Mouse (Mus musculus) stomach, embryonic 15.5 days (tissue): ENCODE data around the gene Slc2a3. TPM values are rescaled to one million over a fixed set of nuclear protein-coding genes. Genes with fewer than 3 reads are reported as not detected.

ENCODE experiments used
- ATAC-seq: fragments of 200-750 bp; cut with Nextera tagmentation; 2 replicates; pipeline ENCODE4 v1.8.0; 2017; ENCODE audit warnings: low read depth, moderate number of reproducible peaks, moderate TSS enrichment; ENCODE audit not compliant: insufficient read depth, low FRiP score
- H3K27ac ChIP-seq: fragments of 300-500 bp; sonication (generic); 2 replicates; pipeline ENCODE4 v1.5.1; 2015; ENCODE audit warnings: mild to moderate bottlenecking, inconsistent platforms
- H3K27me3 ChIP-seq: fragments of 300-500 bp; sonication (generic); replicated peaks from 2 replicates; pipeline ENCODE4 v1.6.1; 2015; ENCODE audit warnings: inconsistent platforms
- H3K36me3 ChIP-seq: fragments of 300-500 bp; sonication (generic); 2 replicates; pipeline ENCODE4 v1.6.1; 2015; ENCODE audit warnings: inconsistent platforms
- H3K4me1 ChIP-seq: fragments of 300-500 bp; sonication (generic); 2 replicates; pipeline ENCODE4 v1.6.1; 2015; ENCODE audit warnings: inconsistent platforms
- H3K4me2 ChIP-seq: fragments of 300-500 bp; sonication (generic); 2 replicates; pipeline ENCODE4 v1.6.1; 2015; ENCODE audit warnings: mild to moderate bottlenecking, inconsistent platforms
- H3K4me3 ChIP-seq: fragments of 300-500 bp; sonication (generic); replicated peaks from 2 replicates; pipeline ENCODE4 v1.5.1; 2015; ENCODE audit warnings: inconsistent platforms
- H3K9ac ChIP-seq: fragments of 300-500 bp; sonication (generic); 2 replicates; pipeline ENCODE4 v1.6.1; 2015; ENCODE audit warnings: inconsistent platforms
- H3K9me3 ChIP-seq: fragments of 300-500 bp; sonication (generic); 2 replicates; pipeline ENCODE4 v1.6.1; 2016; ENCODE audit warnings: inconsistent platforms
- WGBS: fragments of 180-500 bp; shearing (Covaris S2); methylation state at CpG from one replicate; pipeline ENCODE4 v1.1.7; 2015; 5-methylcytosine and 5-hydroxymethylcytosine counted together
- polyA plus RNA-seq: library from polyadenylated mRNA; unstranded; fragments of >200 nt; fragmentation: Nextera tagmentation; extraction: Ambion mirVana; gene quantifications from 2 replicates; pipeline ENCODE4 v1.2.1, GENCODE M21; 2015

Gene Slc2a3
- polyA plus RNA-seq, 1 experiment from 2014 or later = 11.0 TPM

- no peak overlapping the region for H3K9ac ChIP-seq
- H3K4me3 ChIP-seq = no peak overlapping the region
- no peaks in the 10 kb centered on the region for H3K36me3 ChIP-seq
- 0 out of 2 replicates have a peak, but pooled peaks cover 10% of the 10 kb centered on the region for H3K27me3 ChIP-seq
- ATAC-seq = no peak
- H3K27ac ChIP-seq = no peak overlapping the region
- peaks cover 9% of the 10 kb centered on the region for H3K4me1 ChIP-seq
- no peak overlapping the region for H3K4me2 ChIP-seq
- no peaks in the 10 kb centered on the region for H3K9me3 ChIP-seq
These were observed 39.5 kb downstream of the Slc2a3 start for GRCm38 (mm10) chr6:122761901-122762300.

DNA sequence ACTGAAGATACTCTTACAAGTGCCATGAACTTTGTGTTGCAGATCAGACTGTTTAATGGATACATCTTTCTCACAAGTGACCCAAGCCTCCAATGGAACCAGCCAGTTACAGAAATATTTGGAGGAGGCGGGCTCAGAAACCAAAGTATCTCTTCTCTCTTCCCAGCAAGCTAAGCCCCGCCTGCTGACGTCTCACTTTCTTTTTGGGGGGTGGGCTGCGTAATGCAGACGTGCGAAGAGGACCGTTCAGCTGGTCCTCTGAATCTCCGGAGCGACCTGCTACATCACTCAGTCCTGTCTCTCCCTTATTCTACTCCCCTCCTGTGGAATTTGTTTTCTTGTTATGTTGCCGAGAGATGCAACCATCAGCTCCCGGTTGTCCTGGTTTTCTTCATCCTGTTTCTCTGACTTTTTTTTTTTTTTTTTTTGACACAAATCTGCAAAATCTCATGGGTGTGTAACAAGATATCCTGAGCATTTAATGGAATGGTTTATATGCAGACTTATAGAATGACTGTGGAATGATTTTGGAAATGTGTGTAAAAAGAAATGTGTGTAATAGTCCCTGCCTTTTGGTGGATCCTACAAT, 40.3 kb downstream of the Slc2a3 start:
- Histone ChIP-seq H3K9me3 (no peaks in the 10 kb centered on the region), H3K4me3 (peak overlapping the region; percentile 39), H3K4me2 (peak overlapping the region; percentile 41), H3K4me1 (peaks cover 9% of the 10 kb centered on the region), H3K36me3 (no peaks in the 10 kb centered on the region), H3K27me3 (0 out of 2 replicates have a peak, but pooled peaks cover 10% of the 10 kb centered on the region), H3K27ac (no peak overlapping the region), H3K9ac (no peak overlapping the region)
- 5% methylated on average over 11 of the region's 11 CpGs for WGBS
- ATAC-seq = no peak

- Histone ChIP-seq H3K9ac (no peak overlapping the region), H3K27ac (no peak overlapping the region), H3K9me3 (no peaks in the 10 kb centered on the region), H3K4me3 (no peak overlapping the region), H3K4me1 (no peaks in the 10 kb centered on the region), H3K36me3 (no peaks in the 10 kb centered on the region), H3K27me3 (0 out of 2 replicates have a peak, but pooled peaks cover 6% of the 10 kb centered on the region), H3K4me2 (no peak overlapping the region)
- no peak for ATAC-seq
- WGBS = 77% methylated on average over 5 of the region's 5 CpGs
These were observed 42.7 kb downstream of the Slc2a3 start for GRCm38 (mm10) chr6:122758732-122759131.

- H3K4me1 ChIP-seq = no peaks in the 10 kb centered on the region
- H3K27ac ChIP-seq = no peak overlapping the region
- H3K27me3 ChIP-seq = no peaks in the 10 kb centered on the region
- no peak for ATAC-seq
- 48% methylated on average over 2 of the region's 2 CpGs for WGBS
- H3K4me3 ChIP-seq = no peak overlapping the region
- no peaks in the 10 kb centered on the region for H3K9me3 ChIP-seq
- no peak overlapping the region for H3K4me2 ChIP-seq
- H3K36me3 ChIP-seq = no peaks in the 10 kb centered on the region
- no peak overlapping the region for H3K9ac ChIP-seq
These were observed 45.5 kb downstream of the Slc2a3 start for GRCm38 (mm10) chr6:122755913-122756312.

- Histone ChIP-seq H3K9me3 (no peaks in the 10 kb centered on the region), H3K4me3 (no peak overlapping the region), H3K4me1 (no peaks in the 10 kb centered on the region), H3K36me3 (no peaks in the 10 kb centered on the region), H3K9ac (no peak overlapping the region), H3K27me3 (no peaks in the 10 kb centered on the region), H3K27ac (no peak overlapping the region), H3K4me2 (no peak overlapping the region)
- no peak for ATAC-seq
- 76% methylated on average over 6 of the region's 6 CpGs for WGBS
These were observed 50.9 kb downstream of the Slc2a3 start for GRCm38 (mm10) chr6:122750579-122750978.

DNA sequence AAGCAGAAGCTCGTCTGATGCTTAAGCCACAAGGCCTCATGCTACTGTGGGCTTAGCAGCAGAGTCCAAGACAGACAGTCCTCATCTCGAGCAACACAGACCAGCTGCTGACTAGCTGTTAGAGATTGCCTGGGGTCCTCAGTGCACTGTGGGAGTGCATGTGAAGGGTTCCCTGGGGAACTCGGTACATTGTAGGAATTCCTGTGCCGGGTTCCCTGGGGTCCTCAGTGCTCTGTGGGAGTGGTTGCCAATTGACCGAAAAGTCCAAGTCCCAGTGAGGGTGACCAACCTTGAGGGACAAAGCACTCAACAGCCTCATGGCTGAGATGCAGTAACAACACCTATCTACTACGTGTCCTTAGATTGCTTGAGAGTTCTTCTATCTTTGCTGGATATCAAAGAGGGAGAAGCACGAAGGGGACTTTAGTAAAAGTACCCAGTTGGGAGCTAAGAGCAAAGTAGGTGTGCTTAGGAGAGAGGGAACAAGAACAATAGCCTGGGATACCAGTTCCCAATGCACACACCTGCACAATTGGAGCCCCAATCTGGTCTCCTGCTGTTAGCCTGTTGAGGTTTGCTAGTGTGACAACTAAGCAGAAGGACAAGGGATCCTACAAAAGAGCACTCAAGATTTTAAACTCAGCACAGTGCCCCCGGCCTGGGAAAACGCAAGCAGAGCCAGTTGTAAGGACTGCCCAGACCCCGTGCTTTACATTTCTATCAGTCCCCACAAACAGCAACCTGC, 56.8 kb downstream of the Slc2a3 start:
- WGBS = 46% methylated on average over 10 of the region's 10 CpGs
- Histone ChIP-seq H3K9ac (no peak overlapping the region), H3K27ac (no peak overlapping the region), H3K4me2 (no peak overlapping the region), H3K27me3 (0 out of 2 replicates have a peak, but pooled peaks cover 8% of the 10 kb centered on the region), H3K4me1 (0 out of 2 replicates have a peak, but pooled peaks cover 3% of the 10 kb centered on the region), H3K36me3 (no peaks in the 10 kb centered on the region), H3K9me3 (no peaks in the 10 kb centered on the region), H3K4me3 (no peak overlapping the region)
- no peak for ATAC-seq

DNA sequence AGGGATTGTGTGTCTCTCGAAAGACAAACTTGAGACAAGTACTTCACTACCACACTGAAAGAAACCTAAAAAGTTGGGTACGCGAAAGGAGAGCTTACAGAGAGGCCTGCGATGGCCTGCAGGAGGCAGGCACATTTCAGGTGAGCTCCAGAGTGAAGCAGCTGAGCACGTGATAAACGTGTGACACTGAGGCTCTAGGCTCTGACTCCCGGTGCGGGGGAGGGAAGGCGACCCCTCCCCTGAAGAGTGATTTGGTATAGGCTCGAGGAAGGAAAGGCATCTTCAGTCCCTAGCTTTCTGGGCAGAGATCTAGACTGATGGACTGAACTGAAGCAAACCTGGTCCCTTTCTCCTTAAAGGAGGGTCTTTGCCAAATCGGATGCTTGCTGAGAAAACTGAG, 58.1 kb downstream of the Slc2a3 start:
- H3K36me3 ChIP-seq = no peaks in the 10 kb centered on the region
- no peak overlapping the region for H3K4me3 ChIP-seq
- H3K9ac ChIP-seq = no peak overlapping the region
- no peak overlapping the region for H3K4me2 ChIP-seq
- H3K9me3 ChIP-seq = no peaks in the 10 kb centered on the region
- WGBS = 22% methylated on average over 11 of the region's 11 CpGs
- H3K27me3 ChIP-seq = 0 out of 2 replicates have a peak, but pooled peaks cover 8% of the 10 kb centered on the region
- ATAC-seq = no peak
- H3K4me1 ChIP-seq = 0 out of 2 replicates have a peak, but pooled peaks cover 3% of the 10 kb centered on the region
- H3K27ac ChIP-seq = no peak overlapping the region

GRCm38 (mm10) chr6:122742228-122742899, 59.1 kb downstream of the Slc2a3 start:
- 0 out of 2 replicates have a peak, but pooled peaks cover 3% of the 10 kb centered on the region for H3K4me1 ChIP-seq
- peak overlapping the region; percentile 47 for H3K4me3 ChIP-seq
- WGBS = 1% methylated on average over 23 of the region's 23 CpGs
- H3K27ac ChIP-seq = no peak overlapping the region
- H3K4me2 ChIP-seq = peak overlapping the region; percentile 80
- H3K9me3 ChIP-seq = no peaks in the 10 kb centered on the region
- ATAC-seq = no peak; the same call in 1 of the 2 replicates
- H3K9ac ChIP-seq = no peak overlapping the region
- no peaks in the 10 kb centered on the region for H3K36me3 ChIP-seq
- 0 out of 2 replicates have a peak, but pooled peaks cover 8% of the 10 kb centered on the region for H3K27me3 ChIP-seq

DNA sequence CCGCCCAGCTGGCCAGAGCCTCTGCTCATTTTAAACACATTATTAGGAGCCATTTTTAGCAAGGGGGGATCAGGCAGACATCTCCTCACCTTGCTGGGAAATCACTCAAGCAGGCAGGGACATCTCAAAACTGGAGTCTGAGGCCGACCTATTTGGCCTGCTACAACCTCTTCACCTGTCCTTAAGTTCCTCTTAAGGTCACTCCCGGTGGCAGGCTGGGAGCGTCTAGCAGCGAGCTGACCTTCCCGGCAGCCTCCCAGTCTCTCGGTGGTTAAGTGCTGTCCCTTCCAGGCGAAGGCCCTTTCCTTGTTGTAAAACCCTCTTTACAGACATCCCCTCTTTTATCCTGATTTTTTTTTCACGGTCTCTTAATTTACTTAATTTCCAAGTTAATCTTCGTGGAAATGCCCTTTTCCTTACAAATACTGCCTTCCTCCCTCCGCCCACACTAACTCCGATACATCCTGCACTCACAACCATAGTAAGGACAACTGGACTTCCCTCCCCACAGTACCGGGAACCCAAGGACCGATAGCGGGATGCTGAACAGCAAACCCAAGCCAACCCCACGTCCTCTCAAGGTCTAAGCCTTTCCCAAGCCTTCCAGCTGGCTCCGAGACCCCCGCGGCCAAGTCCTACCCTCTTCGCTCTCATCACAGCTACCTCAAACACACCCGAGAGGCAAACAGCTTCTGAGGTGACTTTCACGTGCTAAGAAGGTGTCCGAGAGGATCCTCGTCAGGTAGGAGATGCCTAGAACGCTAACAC, 59.8 kb downstream of the Slc2a3 start:
- Histone ChIP-seq H3K27ac (no peak overlapping the region), H3K27me3 (0 out of 2 replicates have a peak, but pooled peaks cover 8% of the 10 kb centered on the region), H3K36me3 (no peaks in the 10 kb centered on the region), H3K4me1 (0 out of 2 replicates have a peak, but pooled peaks cover 3% of the 10 kb centered on the region), H3K4me3 (peak overlapping the region; percentile 47), H3K4me2 (peak overlapping the region; percentile 80), H3K9ac (no peak overlapping the region), H3K9me3 (no peaks in the 10 kb centered on the region)
- no peak for ATAC-seq
- 8% methylated on average over 25 of the region's 25 CpGs for WGBS

- Histone ChIP-seq H3K4me2 (peak overlapping the region; percentile 20; the same call in 1 of the 2 replicates), H3K9me3 (no peaks in the 10 kb centered on the region), H3K9ac (no peak overlapping the region), H3K27ac (no peak overlapping the region), H3K4me3 (no peak overlapping the region), H3K27me3 (0 out of 2 replicates have a peak, but pooled peaks cover 8% of the 10 kb centered on the region), H3K4me1 (0 out of 2 replicates have a peak, but pooled peaks cover 3% of the 10 kb centered on the region), H3K36me3 (no peaks in the 10 kb centered on the region)
- ATAC-seq = peak; percentile 66; the same call in 1 of the 2 replicates
- WGBS = 10% methylated on average over 8 of the region's 8 CpGs
These were observed 61.5 kb downstream of the Slc2a3 start for GRCm38 (mm10) chr6:122739952-122740351.

DNA sequence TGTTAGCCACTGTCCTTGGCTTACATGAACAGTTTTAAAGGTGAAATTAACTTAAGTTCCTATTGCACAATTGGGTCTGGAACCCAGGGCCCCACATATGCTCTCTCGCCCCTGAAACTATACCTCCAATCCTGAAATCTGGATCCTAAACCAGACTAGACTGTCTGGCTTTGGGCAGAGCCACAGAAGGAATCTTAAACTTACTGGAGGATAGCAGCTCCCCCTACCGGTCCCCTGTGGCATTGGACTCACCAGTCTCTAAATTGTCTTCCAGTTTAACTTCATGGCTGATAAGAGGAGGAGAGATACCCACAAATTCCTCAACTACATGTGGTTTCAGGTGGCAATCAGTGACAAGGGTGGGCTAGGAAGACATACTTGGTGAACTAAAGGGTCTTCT, 81.5 kb downstream of the Slc2a3 start:
- no peaks in the 10 kb centered on the region for H3K9me3 ChIP-seq
- H3K36me3 ChIP-seq = no peaks in the 10 kb centered on the region
- no peak for ATAC-seq
- no peak overlapping the region for H3K4me2 ChIP-seq
- no peak overlapping the region for H3K27ac ChIP-seq
- H3K27me3 ChIP-seq = no peaks in the 10 kb centered on the region
- no peak overlapping the region for H3K4me3 ChIP-seq
- no peaks in the 10 kb centered on the region for H3K4me1 ChIP-seq
- no peak overlapping the region for H3K9ac ChIP-seq
- WGBS = 25% methylated on average over 2 of the region's 2 CpGs
